Mouse (Mus musculus): ENCODE measurements at regions not wholly inside any gene's neighbourhood (a gene's known extent, or its start where the extent isn't known, plus 50 kb on each side); places are given as distances from the start of the nearest gene placed in this dataset.
A peak's percentile ranks its signal among the peaks of the same experiment; 100 is the strongest.
"Not testable (repeated sequence)": the region's sequence is repeated elsewhere in the genome, so short reads cannot be mapped to it uniquely, and the experiment has no call there.

DNA sequence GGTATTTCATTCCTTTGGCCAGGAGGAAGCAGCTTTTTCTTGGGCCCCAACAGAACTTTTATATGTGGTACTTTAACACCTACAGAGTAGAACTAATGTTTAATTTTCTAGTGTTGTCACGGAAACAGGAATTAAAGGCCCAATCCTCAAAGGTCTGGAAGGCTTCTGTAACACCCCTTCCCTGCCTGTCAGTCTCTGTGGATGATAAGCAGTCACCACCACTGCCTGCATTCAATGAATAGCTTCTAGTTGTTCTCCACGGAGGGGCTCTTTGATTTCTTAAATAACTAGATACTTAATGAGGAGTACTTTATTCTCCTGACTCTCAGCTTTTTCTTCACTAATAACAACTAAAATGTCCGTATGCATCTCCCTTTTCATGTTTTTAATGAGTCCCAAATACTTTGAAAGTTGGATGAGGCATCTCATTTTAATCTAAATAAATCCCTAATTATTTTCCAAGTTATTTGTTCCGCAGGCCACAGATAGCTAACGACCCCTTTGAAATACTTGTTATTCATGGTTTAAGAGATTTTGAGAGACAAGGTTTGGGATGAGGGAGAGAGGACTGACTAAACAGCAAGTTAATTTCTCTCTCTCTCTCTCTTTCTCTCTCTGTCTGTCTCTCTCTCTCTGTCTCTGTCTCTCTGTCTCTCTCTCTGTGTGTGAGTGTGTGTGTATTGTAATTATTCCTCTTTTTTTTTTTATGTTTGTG lies 686.0 kb upstream of the Ghitm start:
- TF ChIP-seq CTCF (IDR thresholded peaks at IDR 0.05; ENCODE audit: control insufficient read depth, insufficient read depth, insufficient replicate concordance, low read depth, low read length) = no peak
- no peak for TF ChIP-seq POLR2A (IDR thresholded peaks at IDR 0.05; ENCODE audit: control insufficient read depth, low read depth, low read length)
- H3K27ac ChIP-seq (ENCODE audit: control insufficient read depth, insufficient read depth, low read depth, low read length) = no peak overlapping the region
- no peaks in the 10 kb centered on the region for H3K27me3 ChIP-seq (ENCODE audit: control insufficient read depth, insufficient read depth, low read length)
- H3K4me3 ChIP-seq (ENCODE audit: control insufficient read depth, low read depth, low read length) = no peak overlapping the region
- no peaks in the 10 kb centered on the region for H3K36me3 ChIP-seq (ENCODE audit: control insufficient read depth, insufficient read depth, low read length)
- no peaks in the 10 kb centered on the region for H3K4me1 ChIP-seq (ENCODE audit: control insufficient read depth, insufficient read depth, low read length)

DNA sequence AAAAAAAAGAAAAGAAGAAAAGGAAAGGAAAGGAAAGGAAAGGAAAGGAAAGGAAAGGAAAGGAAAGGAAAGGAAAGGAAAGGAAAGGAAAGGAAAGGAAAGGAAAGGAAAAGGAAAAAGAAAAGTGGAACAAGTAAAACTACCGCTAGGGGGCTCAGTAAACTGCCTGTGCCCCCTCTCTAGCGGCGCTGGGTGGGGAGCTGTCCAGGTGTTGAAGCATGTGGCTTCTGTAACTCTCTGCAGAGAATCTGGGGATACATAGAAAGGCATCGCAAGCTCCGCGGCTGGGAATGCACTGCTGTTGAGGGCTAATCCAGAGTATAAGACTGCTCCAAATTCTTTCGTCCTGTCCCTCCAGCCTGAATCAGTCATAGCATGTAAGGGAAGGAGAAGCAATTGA lies 684.9 kb upstream of the Ghitm start:
- H3K4me1 ChIP-seq (ENCODE audit: control insufficient read depth, insufficient read depth, low read length) = no peaks in the 10 kb centered on the region
- H3K4me3 ChIP-seq (ENCODE audit: control insufficient read depth, low read depth, low read length) = no peak overlapping the region
- no peaks in the 10 kb centered on the region for H3K27me3 ChIP-seq (ENCODE audit: control insufficient read depth, insufficient read depth, low read length)
- TF ChIP-seq POLR2A (IDR thresholded peaks at IDR 0.05; ENCODE audit: control insufficient read depth, low read depth, low read length) (no peak), CTCF (IDR thresholded peaks at IDR 0.05; ENCODE audit: control insufficient read depth, insufficient read depth, insufficient replicate concordance, low read depth, low read length) (0 out of 2 replicates have a peak, but pooled peaks have one; percentile 2)
- no peak overlapping the region for H3K27ac ChIP-seq (ENCODE audit: control insufficient read depth, insufficient read depth, low read depth, low read length)
- no peaks in the 10 kb centered on the region for H3K36me3 ChIP-seq (ENCODE audit: control insufficient read depth, insufficient read depth, low read length)

- no peaks in the 10 kb centered on the region for H3K4me1 ChIP-seq (ENCODE audit: control insufficient read depth, insufficient read depth, low read length)
- TF ChIP-seq CTCF (IDR thresholded peaks at IDR 0.05; ENCODE audit: control insufficient read depth, insufficient read depth, insufficient replicate concordance, low read depth, low read length) = no peak
- TF ChIP-seq POLR2A (IDR thresholded peaks at IDR 0.05; ENCODE audit: control insufficient read depth, low read depth, low read length) = no peak
- H3K36me3 ChIP-seq (ENCODE audit: control insufficient read depth, insufficient read depth, low read length) = no peaks in the 10 kb centered on the region
- no peak overlapping the region for H3K27ac ChIP-seq (ENCODE audit: control insufficient read depth, insufficient read depth, low read depth, low read length)
- no peak overlapping the region for H3K4me3 ChIP-seq (ENCODE audit: control insufficient read depth, low read depth, low read length)
- no peaks in the 10 kb centered on the region for H3K27me3 ChIP-seq (ENCODE audit: control insufficient read depth, insufficient read depth, low read length)
These were observed 660.6 kb upstream of the Ghitm start for GRCm38 (mm10) chr14:37795642-37796041.

DNA sequence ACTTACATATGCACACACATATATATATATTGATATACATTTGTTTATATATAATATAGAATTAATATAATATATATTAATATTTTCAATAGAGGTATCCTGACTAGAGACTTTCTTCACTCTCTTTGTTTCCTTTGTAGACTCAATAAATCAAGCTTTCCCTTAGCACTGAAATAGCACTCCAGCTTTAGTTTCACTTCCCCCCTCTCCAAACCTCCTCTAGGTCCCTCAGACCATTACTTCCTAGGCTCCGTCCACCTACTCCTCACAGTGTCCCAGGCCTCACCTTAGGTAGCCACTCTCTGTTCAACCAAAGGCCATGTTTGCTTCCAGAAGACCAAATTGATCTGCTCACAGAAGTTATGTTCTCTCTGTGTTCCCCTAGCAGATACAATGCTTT lies 630.7 kb upstream of the Ghitm start:
- Histone ChIP-seq H3K27ac (ENCODE audit: control insufficient read depth, insufficient read depth, low read depth, low read length) (no peak overlapping the region), H3K4me1 (ENCODE audit: control insufficient read depth, insufficient read depth, low read length) (no peaks in the 10 kb centered on the region), H3K27me3 (ENCODE audit: control insufficient read depth, insufficient read depth, low read length) (no peaks in the 10 kb centered on the region), H3K4me3 (ENCODE audit: control insufficient read depth, low read depth, low read length) (no peak overlapping the region), H3K36me3 (ENCODE audit: control insufficient read depth, insufficient read depth, low read length) (no peaks in the 10 kb centered on the region)
- no peak for TF ChIP-seq CTCF (IDR thresholded peaks at IDR 0.05; ENCODE audit: control insufficient read depth, insufficient read depth, insufficient replicate concordance, low read depth, low read length)
- no peak for TF ChIP-seq POLR2A (IDR thresholded peaks at IDR 0.05; ENCODE audit: control insufficient read depth, low read depth, low read length)

- not testable (repeated sequence) for H3K4me3 ChIP-seq (ENCODE audit: control insufficient read depth, low read depth, low read length); H3K36me3 ChIP-seq (ENCODE audit: control insufficient read depth, insufficient read depth, low read length); H3K4me1 ChIP-seq (ENCODE audit: control insufficient read depth, insufficient read depth, low read length); H3K27me3 ChIP-seq (ENCODE audit: control insufficient read depth, insufficient read depth, low read length); H3K27ac ChIP-seq (ENCODE audit: control insufficient read depth, insufficient read depth, low read depth, low read length)
These were observed 614.6 kb upstream of the Ghitm start for GRCm38 (mm10) chr14:37749661-37750060.

- Histone ChIP-seq H3K4me1 (ENCODE audit: control insufficient read depth, insufficient read depth, low read length) (no peaks in the 10 kb centered on the region), H3K4me3 (ENCODE audit: control insufficient read depth, low read depth, low read length) (no peak overlapping the region), H3K36me3 (ENCODE audit: control insufficient read depth, insufficient read depth, low read length) (no peaks in the 10 kb centered on the region), H3K27ac (ENCODE audit: control insufficient read depth, insufficient read depth, low read depth, low read length) (no peak overlapping the region), H3K27me3 (ENCODE audit: control insufficient read depth, insufficient read depth, low read length) (no peaks in the 10 kb centered on the region)
- TF ChIP-seq CTCF (IDR thresholded peaks at IDR 0.05; ENCODE audit: control insufficient read depth, insufficient read depth, insufficient replicate concordance, low read depth, low read length) (no peak), POLR2A (IDR thresholded peaks at IDR 0.05; ENCODE audit: control insufficient read depth, low read depth, low read length) (no peak)
These were observed 614.1 kb upstream of the Ghitm start for GRCm38 (mm10) chr14:37749162-37749561.

DNA sequence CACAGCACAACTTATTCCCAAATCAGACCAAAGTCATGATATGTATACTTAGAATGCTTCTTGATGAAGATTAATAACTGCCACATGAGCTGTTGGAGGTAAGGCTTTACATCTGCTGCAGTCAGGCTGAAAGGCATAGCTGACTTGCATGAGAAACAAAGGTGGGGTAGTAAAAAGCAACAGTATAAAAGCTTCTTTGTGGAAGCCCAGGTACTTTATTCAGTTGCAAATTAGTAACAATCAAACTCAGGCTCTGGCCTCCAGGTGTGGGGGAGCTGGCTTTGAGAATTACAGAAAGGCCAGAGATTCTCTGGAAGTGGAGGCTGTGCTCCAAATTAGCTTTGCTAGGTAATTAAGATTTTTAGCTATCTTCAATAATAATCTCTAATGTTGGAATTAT lies 608.0 kb upstream of the Ghitm start:
- Histone ChIP-seq H3K27me3 (ENCODE audit: control insufficient read depth, insufficient read depth, low read length) (no peaks in the 10 kb centered on the region), H3K4me3 (ENCODE audit: control insufficient read depth, low read depth, low read length) (no peak overlapping the region), H3K36me3 (ENCODE audit: control insufficient read depth, insufficient read depth, low read length) (no peaks in the 10 kb centered on the region), H3K4me1 (ENCODE audit: control insufficient read depth, insufficient read depth, low read length) (no peaks in the 10 kb centered on the region), H3K27ac (ENCODE audit: control insufficient read depth, insufficient read depth, low read depth, low read length) (no peak overlapping the region)
- TF ChIP-seq CTCF (IDR thresholded peaks at IDR 0.05; ENCODE audit: control insufficient read depth, insufficient read depth, insufficient replicate concordance, low read depth, low read length) = no peak
- TF ChIP-seq POLR2A (IDR thresholded peaks at IDR 0.05; ENCODE audit: control insufficient read depth, low read depth, low read length) = no peak

DNA sequence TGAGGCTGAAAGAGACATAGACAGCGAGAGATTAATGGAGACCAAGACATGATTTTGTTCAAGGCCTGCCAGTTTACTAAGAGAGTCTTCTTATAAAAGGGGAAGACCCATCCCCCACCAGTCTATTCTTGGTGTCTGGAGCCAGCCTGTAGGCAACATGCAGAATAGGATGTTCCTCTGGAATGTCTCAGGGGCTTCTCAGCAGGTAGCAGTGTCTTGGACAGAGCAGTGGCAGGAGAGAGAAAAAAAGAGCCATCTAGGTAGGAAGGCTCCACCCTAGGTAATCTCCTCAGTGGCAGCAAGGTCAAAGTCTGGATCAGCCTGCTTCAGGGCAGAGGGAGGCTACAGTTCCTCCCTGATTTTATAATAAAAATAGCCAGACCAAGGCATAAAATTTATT lies 607.4 kb upstream of the Ghitm start:
- H3K4me3 ChIP-seq (ENCODE audit: control insufficient read depth, low read depth, low read length); H3K36me3 ChIP-seq (ENCODE audit: control insufficient read depth, insufficient read depth, low read length); H3K4me1 ChIP-seq (ENCODE audit: control insufficient read depth, insufficient read depth, low read length); H3K27me3 ChIP-seq (ENCODE audit: control insufficient read depth, insufficient read depth, low read length); H3K27ac ChIP-seq (ENCODE audit: control insufficient read depth, insufficient read depth, low read depth, low read length): not testable (repeated sequence)
